Mouse (Mus musculus) G1E (cell line): ENCODE data around the gene Mptx2. TPM values are rescaled to one million over a fixed set of nuclear protein-coding genes. Genes with fewer than 3 reads are reported as not detected.

ENCODE experiments used
- ATAC-seq: 2 replicates; pipeline ENCODE4 v1.8.0; 2016; ENCODE audit warnings: mild to moderate bottlenecking; ENCODE audit not compliant: insufficient number of reproducible peaks, poor library complexity, low FRiP score, severe bottlenecking; ENCODE audit errors: extremely low read depth
- DNase-seq: peaks from one replicate; pipeline ENCODE4 v3.0.0; 2012; ENCODE audit warnings: low spot score
- H3K27me3 ChIP-seq: 2 replicates; pipeline ENCODE4 v1.6.1; 2012; ENCODE audit warnings: mild to moderate bottlenecking, low read length, inconsistent platforms; ENCODE audit not compliant: insufficient read depth
- H3K36me3 ChIP-seq: replicated peaks from 2 replicates; pipeline ENCODE3; 2012; ENCODE audit warnings: mild to moderate bottlenecking, inconsistent platforms
- H3K4me1 ChIP-seq: 2 replicates; pipeline ENCODE4 v1.6.1; 2012; ENCODE audit warnings: low read depth, low read length, inconsistent platforms, mixed read lengths; ENCODE audit not compliant: insufficient read depth
- H3K4me3 ChIP-seq: 2 replicates; pipeline ENCODE4 v1.5.1; 2012; ENCODE audit warnings: low read depth, mild to moderate bottlenecking, inconsistent platforms, low read length, moderate library complexity, mixed read lengths
- H3K9me3 ChIP-seq: replicated peaks from 2 replicates; pipeline ENCODE4 v1.6.1; 2012; ENCODE audit warnings: inconsistent platforms
- TAL1 ChIP-seq: conservative IDR thresholded peaks from 2 replicates; pipeline ENCODE4 v1.6.1; 2012; ENCODE audit warnings: low read depth, low read length, inconsistent platforms, mixed read lengths
- polyA plus RNA-seq: library from polyadenylated mRNA; stranded (reverse); fragments of >175 nt; gene quantifications from 2 replicates; pipeline ENCODE4 v1.2.3, GENCODE M21; 2012
- total RNA-seq, 2 experiments: library from RNA; stranded (forward) in 1 of 2; stranded (reverse) in 1 of 2; fragments of 200-1000 nt in 1 of 2; fragments of >200 nt in 1 of 2; fragmentation: Nextera tagmentation in 1 of 2; gene quantifications; 2 replicates each; pipeline ENCODE4 v1.2.3; 2014 to 2017

Mptx2 gene
- total and polyA plus RNA-seq, 3 experiments = not detected

DNA sequence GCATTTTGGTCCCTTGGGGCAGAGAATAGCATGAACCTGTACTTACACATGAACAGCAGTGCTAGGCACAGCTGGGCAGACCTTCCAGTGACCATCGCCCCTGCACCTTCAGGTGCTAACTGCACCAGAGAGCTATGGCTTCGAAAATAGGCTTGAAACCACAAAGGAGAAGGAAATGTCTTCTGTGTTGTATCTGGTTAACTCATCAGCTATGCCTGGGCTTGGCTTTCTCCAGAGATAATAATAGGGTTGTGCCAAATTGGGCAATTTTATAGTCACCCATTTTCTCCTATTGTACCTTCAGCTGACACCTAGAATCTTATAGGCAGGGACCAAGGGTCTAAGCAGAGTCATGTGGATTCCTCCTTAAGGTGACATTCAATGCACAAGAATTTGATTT is 50.5 kb downstream of the Mptx2 start, which contains the start of gene Fcer1a:
TSS of gene Fcer1a (minus strand) at position 134 of the 400 bp plus-strand sequence.
- H3K4me3 ChIP-seq = no peak within 1 kb of the TSS
- ATAC-seq = no peak
- no peaks in the 10 kb centered on the region for H3K36me3 ChIP-seq
- H3K9me3 ChIP-seq = peaks cover 5% of the 10 kb centered on the region
- DNase-seq = no peak
- no peaks in the 10 kb centered on the region; the same call in 1 of the 2 replicates for H3K4me1 ChIP-seq
- no peaks in the 10 kb centered on the region for H3K27me3 ChIP-seq
- no peak for TF ChIP-seq TAL1

Other genes with a start within 250 kb of the Mptx2 start
- gene Olfr1408, start 140.4 kb downstream of the Mptx2 start, total RNA-seq (2014; fragmentation: Nextera tagmentation) = not detected in 2 replicates
- 0.55 TPM in 1 of 2 replicates, not detected in the other for gene Olfr1408, start 140.4 kb downstream of the Mptx2 start, total RNA-seq (2017)
- gene Olfr1408, start 140.4 kb downstream of the Mptx2 start, polyA plus RNA-seq = not detected in 2 replicates
- gene Olfr1406, start 87.1 kb downstream of the Mptx2 start, total RNA-seq (2014; fragmentation: Nextera tagmentation) = not detected in 2 replicates
- gene Olfr1406, start 87.1 kb downstream of the Mptx2 start, total RNA-seq (2017) = 0.06 TPM in 1 of 2 replicates, not detected in the other
- not detected in 2 replicates for gene Olfr1406, start 87.1 kb downstream of the Mptx2 start, polyA plus RNA-seq
- gene Olfr218, start 80.0 kb downstream of the Mptx2 start, total RNA-seq (2014; fragmentation: Nextera tagmentation) = not detected in 2 replicates
- 0.11 and 0.12 TPM in 2 replicates for gene Olfr218, start 80.0 kb downstream of the Mptx2 start, total RNA-seq (2017)
- not detected in 2 replicates for gene Olfr218, start 80.0 kb downstream of the Mptx2 start, polyA plus RNA-seq
- not detected in 2 replicates for gene Olfr1404, start 65.4 kb downstream of the Mptx2 start, total RNA-seq (2014; fragmentation: Nextera tagmentation)
- 0.16 TPM in 1 of 2 replicates, not detected in the other for gene Olfr1404, start 65.4 kb downstream of the Mptx2 start, total RNA-seq (2017)
- not detected in 2 replicates for gene Olfr1404, start 65.4 kb downstream of the Mptx2 start, polyA plus RNA-seq
- gene Fcer1a, start 50.6 kb downstream of the Mptx2 start, total RNA-seq (2014; fragmentation: Nextera tagmentation) = not detected in 2 replicates
- 0.23 TPM in 1 of 2 replicates, not detected in the other for gene Fcer1a, start 50.6 kb downstream of the Mptx2 start, total RNA-seq (2017)
- gene Fcer1a, start 50.6 kb downstream of the Mptx2 start, polyA plus RNA-seq = not detected in 2 replicates
- gene Olfr418, start 11.8 kb downstream of the Mptx2 start, total RNA-seq (2014; fragmentation: Nextera tagmentation) = not detected in 2 replicates
- 0.17 and 0.38 TPM in 2 replicates for gene Olfr418, start 11.8 kb downstream of the Mptx2 start, total RNA-seq (2017)
- not detected in 2 replicates for gene Olfr418, start 11.8 kb downstream of the Mptx2 start, polyA plus RNA-seq
- gene Ackr1, start 56.0 kb upstream of the Mptx2 start, total RNA-seq (2014; fragmentation: Nextera tagmentation) = not detected in 2 replicates
- gene Ackr1, start 56.0 kb upstream of the Mptx2 start, total RNA-seq (2017) = not detected in 2 replicates
- gene Ackr1, start 56.0 kb upstream of the Mptx2 start, polyA plus RNA-seq = not detected in 2 replicates
- gene Aim2, start 73.1 kb upstream of the Mptx2 start, total RNA-seq (2014; fragmentation: Nextera tagmentation) = 8.1 TPM in 1 of 2 replicates, not detected in the other
- not detected in 2 replicates for gene Aim2, start 73.1 kb upstream of the Mptx2 start, total RNA-seq (2017)
- not detected in 2 replicates for gene Aim2, start 73.1 kb upstream of the Mptx2 start, polyA plus RNA-seq
- not detected in 2 replicates for gene Cadm3, start 89.9 kb upstream of the Mptx2 start, total RNA-seq (2014; fragmentation: Nextera tagmentation)
- 0.44 TPM in 1 of 2 replicates, not detected in the other for gene Cadm3, start 89.9 kb upstream of the Mptx2 start, total RNA-seq (2017)
- not detected in 2 replicates for gene Cadm3, start 89.9 kb upstream of the Mptx2 start, polyA plus RNA-seq
- not detected in 2 replicates for gene Ifi206, start 213.3 kb upstream of the Mptx2 start, total RNA-seq (2014; fragmentation: Nextera tagmentation)
- 0.05 and 0.06 TPM in 2 replicates for gene Ifi206, start 213.3 kb upstream of the Mptx2 start, total RNA-seq (2017)
- gene Ifi206, start 213.3 kb upstream of the Mptx2 start, polyA plus RNA-seq = not detected in 2 replicates